Mouse (Mus musculus) T-helper 17 cell (primary cell): ENCODE data around the gene Faf2.

Experiments used
- in situ Hi-C, 2 experiments: fragments of 300-600 bp; cut with MboI, MseI; formaldehyde crosslinking; loops; 1 replicate in 1 of 2; 2 replicates in 1 of 2; pipeline ENCODE4 v1.15.1; 2025; ENCODE audit warnings: high pct_unique_total_duplicates in 2 of 2

The Faf2 gene

DNA sequence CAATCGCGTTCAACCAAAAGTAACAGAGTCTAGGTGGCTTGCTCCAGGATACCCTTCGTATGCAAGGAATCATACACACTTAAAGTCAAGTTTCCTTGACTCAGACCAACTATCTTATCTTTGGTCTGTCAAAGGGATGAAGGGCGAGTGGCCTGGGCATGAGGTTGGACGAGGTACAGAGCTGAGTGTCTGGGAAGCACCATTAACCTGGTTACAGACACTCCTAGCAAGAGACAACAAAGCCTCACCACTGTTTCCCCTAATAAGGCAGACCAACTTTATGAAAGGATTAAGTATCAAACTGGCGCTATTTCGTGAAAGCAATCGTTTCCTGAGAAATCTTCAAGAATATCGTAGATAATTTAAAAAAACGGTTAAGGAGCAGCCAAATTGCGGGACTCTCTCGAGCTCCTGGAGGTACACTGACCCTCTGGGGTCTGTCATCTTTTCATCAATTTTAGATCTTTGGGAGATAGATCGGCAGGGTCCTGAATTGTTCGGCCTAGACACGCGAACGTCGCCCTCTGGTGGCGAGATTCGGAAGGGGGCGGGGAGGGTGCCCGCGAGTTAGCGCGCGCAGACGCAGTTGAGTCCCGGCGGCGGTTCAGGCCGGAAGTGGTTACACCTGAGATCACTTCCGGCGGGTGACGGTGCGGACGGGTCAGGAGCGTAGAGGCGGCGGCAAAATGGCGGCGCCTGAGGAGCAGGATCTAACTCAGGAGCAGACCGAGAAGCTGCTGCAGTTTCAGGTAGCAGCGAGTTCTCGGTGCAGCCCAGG lies at the start of gene Faf2:
Faf2 (plus strand) TSS at position 630 of the 778 bp plus-strand sequence.
- in situ Hi-C loops: no loop called here

DNA sequence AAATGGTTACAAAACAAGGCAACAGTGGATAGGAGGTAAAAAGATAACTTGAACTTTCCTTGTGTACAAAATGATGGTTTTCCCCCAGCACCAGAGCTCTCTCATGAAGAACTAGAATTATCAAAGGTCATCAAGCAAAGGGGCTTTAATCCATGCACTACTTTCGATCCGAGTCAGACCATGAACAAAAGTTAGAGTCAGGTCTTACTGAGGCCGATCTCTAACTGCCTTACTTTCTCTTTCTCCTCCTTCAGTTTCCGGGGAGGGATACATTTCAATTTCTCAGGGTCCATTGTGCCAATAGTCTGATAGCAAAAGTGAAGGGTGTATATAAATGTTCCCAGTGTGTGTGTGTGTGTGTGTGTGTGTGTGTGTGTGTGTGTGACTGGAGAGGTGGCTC lies 49.0 kb upstream of the Faf2 start:
- in situ Hi-C loops: no loop called here

- in situ Hi-C loops: no loop called here
These were observed 46.6 kb upstream of the Faf2 start, which contains the start of gene Arl10 for GRCm38 (mm10) chr13:54574854-54575481. TSS of gene Arl10 (plus strand) at chr13:54575015.

DNA sequence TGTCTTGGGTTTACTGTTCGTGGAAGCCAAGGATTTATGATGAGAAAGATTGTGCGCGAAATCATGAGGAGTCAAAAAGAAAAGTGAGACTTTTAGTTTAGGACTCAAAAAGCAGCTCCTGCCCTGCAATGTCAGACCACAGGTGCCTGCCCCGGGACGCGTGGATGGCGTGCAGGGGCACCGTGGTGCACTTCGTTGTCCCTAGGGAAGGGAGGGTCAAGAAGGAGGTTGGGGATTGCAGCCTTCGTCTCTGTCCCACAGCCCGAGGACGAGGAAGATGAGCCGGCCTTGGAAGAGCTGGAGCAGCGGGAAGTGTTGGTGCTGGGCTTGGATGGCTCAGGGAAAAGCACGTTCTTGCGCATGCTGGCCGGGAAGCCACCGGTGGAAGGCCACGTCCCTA lies 46.1 kb upstream of the Faf2 start:
- in situ Hi-C loops: no loop called here

DNA sequence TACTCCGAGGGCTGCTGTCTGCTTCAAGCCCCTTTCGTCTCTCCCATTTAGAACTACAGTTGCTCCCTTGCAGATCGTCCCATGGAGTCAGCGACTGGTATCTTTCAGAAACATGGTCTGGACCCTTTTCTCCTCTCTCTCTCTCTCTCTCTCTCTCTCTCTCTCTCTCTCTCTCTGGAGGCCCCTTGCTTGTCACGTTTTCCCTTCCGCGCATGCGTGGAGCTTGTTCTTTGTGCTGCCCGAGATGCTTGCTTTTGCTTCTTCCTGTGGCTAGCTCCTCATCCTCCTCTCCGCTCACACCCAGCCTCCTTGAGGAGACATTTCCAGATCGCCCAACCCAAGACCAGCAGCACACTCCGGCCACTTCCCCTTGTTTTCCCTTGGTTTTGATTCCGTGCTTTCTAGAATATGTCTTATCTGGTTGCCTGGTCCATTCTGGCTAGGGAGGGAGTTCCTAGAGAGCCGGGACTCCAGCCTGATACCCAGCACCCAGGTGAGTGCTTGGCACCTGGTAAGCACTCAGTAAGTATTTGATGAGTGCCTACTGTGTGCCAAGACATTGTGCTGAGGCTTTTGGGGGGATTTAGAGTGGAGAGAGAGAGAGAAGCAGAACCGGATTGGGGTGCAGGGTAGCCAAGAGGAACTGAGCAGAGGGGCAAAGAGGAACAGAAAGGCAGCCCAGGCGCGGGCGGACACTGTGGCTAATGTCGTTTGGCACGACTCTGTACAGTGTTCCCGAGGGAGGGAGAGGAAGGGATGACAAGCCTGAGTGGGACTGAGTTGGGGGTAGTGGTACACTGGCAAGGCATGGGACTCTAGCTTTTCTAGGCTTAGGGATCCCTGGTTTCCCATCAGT lies 43.7 kb upstream of the Faf2 start:
- in situ Hi-C loops: no loop called here

GRCm38 (mm10) chr13:54581385-54581784 lies 40.2 kb upstream of the Faf2 start:
- in situ Hi-C loops: no loop called here

GRCm38 (mm10) chr13:54582126-54582525 lies 39.5 kb upstream of the Faf2 start:
- in situ Hi-C loops: no loop called here

DNA sequence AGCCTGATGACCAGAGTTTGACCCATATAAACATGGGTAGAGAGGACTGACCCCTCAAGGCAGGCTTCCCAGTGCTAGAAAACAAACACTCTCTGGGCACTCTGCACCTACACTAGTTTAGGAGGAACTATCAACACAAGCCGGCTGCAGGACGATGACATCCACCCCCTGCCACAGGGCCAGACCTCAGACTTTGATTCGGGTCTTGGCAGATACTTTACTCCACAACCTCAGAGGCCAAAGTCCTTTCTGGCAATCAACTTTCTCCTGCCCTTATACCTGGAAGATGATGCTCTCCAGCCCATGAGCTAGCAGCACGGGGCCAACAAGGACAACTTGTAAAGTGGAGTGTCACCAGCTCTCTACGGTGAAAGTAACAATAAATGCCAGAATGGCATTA lies 38.7 kb upstream of the Faf2 start:
- in situ Hi-C loops: no loop called here

DNA sequence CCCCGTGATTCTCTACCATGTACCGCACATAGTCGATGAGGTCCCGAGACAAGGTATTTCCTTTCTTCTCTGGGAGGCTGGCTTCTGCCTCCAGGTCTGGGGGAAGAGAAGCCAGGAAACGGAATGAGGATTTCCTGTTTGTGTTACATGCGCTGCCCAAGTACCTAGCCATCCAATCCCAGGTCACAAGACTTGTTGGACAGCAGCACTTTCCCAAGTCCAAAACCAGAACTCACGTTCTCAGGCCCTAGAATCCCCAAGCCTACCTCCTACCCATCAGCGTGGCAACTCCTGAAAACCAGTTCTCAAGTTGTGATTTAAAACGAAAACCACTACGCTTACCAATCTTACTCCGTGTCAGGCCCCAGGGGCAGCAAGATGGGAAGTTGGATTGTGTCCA lies 35.8 kb upstream of the Faf2 start:
- in situ Hi-C loops: no loop called here

GRCm38 (mm10) chr13:54589414-54589995 lies 32.1 kb upstream of the Faf2 start:
- in situ Hi-C loops: no loop called here

GRCm38 (mm10) chr13:54589996-54590951 lies 31.3 kb upstream of the Faf2 start, which contains the start of the genes Nop16 and Higd2a:
TSS of gene Nop16 (minus strand) at chr13:54590090.
TSS of gene Higd2a (plus strand) at chr13:54590207.
- in situ Hi-C loops: no loop called here

DNA sequence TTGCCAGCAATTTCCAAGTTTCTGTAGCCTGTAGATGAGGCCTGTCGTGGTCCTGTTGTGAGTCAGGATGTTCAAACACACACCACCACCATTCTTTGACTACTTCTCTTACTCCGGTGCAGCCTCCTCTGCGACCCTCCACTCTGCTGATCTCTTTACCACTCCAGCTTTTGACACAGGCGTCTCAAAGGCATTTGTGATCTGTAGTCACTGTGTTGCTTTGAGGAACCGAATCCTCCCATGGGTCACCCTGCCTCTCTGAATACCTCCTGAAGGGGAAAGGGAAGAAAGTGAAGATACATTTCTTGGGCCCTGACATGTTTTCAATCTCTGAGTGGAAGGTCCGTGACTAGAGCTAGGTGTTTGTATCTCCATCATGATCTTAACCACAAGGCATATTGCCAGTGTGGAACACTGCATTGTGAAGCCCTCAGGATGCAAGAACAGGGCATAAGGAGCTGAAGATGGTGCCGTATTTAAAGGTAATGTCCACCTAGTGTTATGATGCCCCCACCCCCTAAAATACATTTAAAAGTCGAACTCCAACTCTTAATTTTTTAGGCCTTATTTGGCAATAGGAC lies 29.7 kb upstream of the Faf2 start:
- in situ Hi-C loops: no loop called here

GRCm38 (mm10) chr13:54593617-54594016 lies 28.0 kb upstream of the Faf2 start:
- in situ Hi-C loops: no loop called here

- in situ Hi-C loops: no loop called here
These were observed 25.4 kb upstream of the Faf2 start for GRCm38 (mm10) chr13:54596107-54596690.

GRCm38 (mm10) chr13:54596870-54597269 lies 24.7 kb upstream of the Faf2 start:
- in situ Hi-C loops: no loop called here

- in situ Hi-C loops: no loop called here
These were observed 22.9 kb upstream of the Faf2 start for GRCm38 (mm10) chr13:54598622-54599143.

DNA sequence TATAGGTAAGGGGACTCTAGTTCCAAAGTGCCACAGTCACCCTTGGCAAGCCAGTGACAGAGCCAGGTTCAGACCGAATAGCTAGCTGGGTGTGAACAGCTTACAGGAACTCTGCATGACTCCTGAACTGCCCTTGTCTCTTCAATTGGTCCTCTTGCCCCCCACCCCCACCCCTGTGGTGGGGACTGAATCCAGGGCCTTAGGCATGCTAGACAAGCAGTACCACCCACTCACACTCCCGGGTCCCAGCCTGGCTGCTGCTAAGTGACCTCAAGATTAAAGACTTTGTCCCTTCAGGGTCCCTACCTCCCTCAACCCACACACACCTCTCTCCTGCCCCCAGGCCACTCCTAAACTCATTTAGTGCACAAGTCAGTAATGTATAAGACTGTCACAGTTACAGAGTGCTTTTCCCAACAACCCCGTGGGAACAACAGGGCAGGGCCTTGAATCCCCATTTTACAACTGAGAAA lies 18.9 kb upstream of the Faf2 start:
- in situ Hi-C loops: no loop called here

- in situ Hi-C loops: no loop called here
These were observed 18.1 kb upstream of the Faf2 start for GRCm38 (mm10) chr13:54603501-54603900.

GRCm38 (mm10) chr13:54604221-54604620 lies 17.4 kb upstream of the Faf2 start:
- in situ Hi-C loops: no loop called here
